In genomic region chr13:23583387-23584068, GRCm38 (mm10) we compare ENCODE assay signal across 9 mouse cellular contexts. TPM values are rescaled to one million over a fixed set of nuclear protein-coding genes. Genes with fewer than 3 reads are reported as not detected.
DNase-seq lines count a peak whose midpoint lies in the region; ATAC-seq and TF ChIP-seq lines count a peak whose summit lies in the region.
"Had no signal": no experiment of that assay in that cellular context is flagged by ENCODE, and none has a peak within 500 bp of the region (broad histone marks: within the 10 kb centered on the region; RNA-seq: fewer than 3 reads in every experiment).

No protein-coding gene starts in this region.

- DNase-seq in kidney, adult 2 months, result no peak
- peak; percentile 37 for DNase-seq in CH12.LX (ENCODE audit: extremely low read depth)
- no peak for DNase-seq in cerebellum, adult 8-10 months
- DNase-seq in retina, embryonic 14.5 days (ENCODE audit: low spot score), result no peak
- DNase-seq: kidney, adult 18-20 months had no signal

- H3K36me3 ChIP-seq in kidney, embryonic 14.5 days (ENCODE audit: control insufficient read depth, insufficient read depth, low read length), result no peaks in the 10 kb centered on the region
- no peaks in the 10 kb centered on the region for H3K36me3 ChIP-seq in kidney, adult 2 months (ENCODE audit: control insufficient read depth, insufficient read depth, low read length)
- no peaks in the 10 kb centered on the region for H3K36me3 ChIP-seq in CH12.LX (replicated peaks in 1 of 2; ENCODE audit: control insufficient read depth in 1 of 2, insufficient read depth in 1 of 2, low read length in 1 of 2)
- no peaks in the 10 kb centered on the region for H3K36me3 ChIP-seq in embryonic facial prominence, embryonic 13.5 days
- H3K36me3 ChIP-seq in liver, embryonic 12.5 days, result no peaks in the 10 kb centered on the region

- no peak overlapping the region for H3K4me2 ChIP-seq in kidney, embryonic 14.5 days (replicated peaks; ENCODE audit: low read depth, low read length)
- peak overlapping the region; percentile 78 for H3K4me2 ChIP-seq in CH12.LX (ENCODE audit: insufficient read depth, low read depth, poor library complexity, severe bottlenecking)
- peak overlapping the region; percentile 84 for H3K4me2 ChIP-seq in embryonic facial prominence, embryonic 13.5 days
- H3K4me2 ChIP-seq in liver, embryonic 12.5 days, result peak overlapping the region; percentile 78

- H3K9me3 ChIP-seq in kidney, embryonic 14.5 days (ENCODE audit: control insufficient read depth, low read length), result no peaks in the 10 kb centered on the region
- no peaks in the 10 kb centered on the region for H3K9me3 ChIP-seq in CH12.LX (replicated peaks; ENCODE audit: low read length)
- no peaks in the 10 kb centered on the region for H3K9me3 ChIP-seq in embryonic facial prominence, embryonic 13.5 days
- no peaks in the 10 kb centered on the region for H3K9me3 ChIP-seq in liver, embryonic 12.5 days (replicated peaks)

- dilution Hi-C loops in CH12.LX (cut with MboI; ENCODE audit: extremely low pct_ligation_motif_present, extremely low pct_unique_long_range_greater_than_20kb, low sequenced_read_pairs), result no loop called here

- H3K27ac ChIP-seq in kidney, embryonic 14.5 days (ENCODE audit: low read depth, low read length), result peak overlapping the region; percentile 97
- no peak overlapping the region for H3K27ac ChIP-seq in kidney, adult 2 months (ENCODE audit: insufficient read depth, low read depth, low read length)
- H3K27ac ChIP-seq in CH12.LX (ENCODE audit: insufficient read depth, low read depth), result peak overlapping the region; percentile 93
- H3K27ac ChIP-seq in embryonic facial prominence, embryonic 13.5 days, result peak overlapping the region; percentile 98
- H3K27ac ChIP-seq in liver, embryonic 12.5 days, result peak overlapping the region; percentile 100

- H3K4me3 ChIP-seq in kidney, embryonic 14.5 days (ENCODE audit: low read length), result no peak overlapping the region
- no peak overlapping the region for H3K4me3 ChIP-seq in kidney, adult 2 months (ENCODE audit: insufficient read depth, low read depth, low read length)
- peak overlapping the region in 1 of 3 experiments; percentile 9 for H3K4me3 ChIP-seq in CH12.LX (replicated peaks in 1 of 3; ENCODE audit: low read depth in 2 of 3, low read length in 2 of 3, poor library complexity in 1 of 3)
- no peak overlapping the region for H3K4me3 ChIP-seq in embryonic facial prominence, embryonic 13.5 days
- H3K4me3 ChIP-seq in liver, embryonic 12.5 days, result peak overlapping the region; percentile 58

- H3K9ac ChIP-seq in kidney, embryonic 14.5 days (ENCODE audit: low read depth, low read length), result no peak overlapping the region; the same call in 1 of the 2 replicates
- H3K9ac ChIP-seq in CH12.LX (ENCODE audit: insufficient read depth, low read depth), result peak overlapping the region; percentile 98
- peak overlapping the region; percentile 41; the same call in 1 of the 2 replicates for H3K9ac ChIP-seq in embryonic facial prominence, embryonic 13.5 days
- peak overlapping the region; percentile 86 for H3K9ac ChIP-seq in liver, embryonic 12.5 days

- in situ Hi-C loops in CH12.LX (cut with MboI; ENCODE audit: low pct_ligation_motif_present, low pct_unique_long_range_greater_than_20kb, low sequenced_read_pairs), result no loop called here

- H3K4me1 ChIP-seq in kidney, embryonic 14.5 days (ENCODE audit: control insufficient read depth, insufficient read depth, low read length), result peaks cover 17% of the 10 kb centered on the region
- peaks cover 13% of the 10 kb centered on the region; the same call in 1 of the 2 replicates for H3K4me1 ChIP-seq in kidney, adult 2 months (ENCODE audit: control insufficient read depth, insufficient read depth, low read length)
- peaks cover 3 to 39% of the 10 kb centered on the region in 2 experiments for H3K4me1 ChIP-seq in CH12.LX (ENCODE audit: control insufficient read depth in 1 of 2, insufficient read depth in 2 of 2)
- H3K4me1 ChIP-seq in embryonic facial prominence, embryonic 13.5 days, result peaks cover 34% of the 10 kb centered on the region
- peaks cover 58% of the 10 kb centered on the region for H3K4me1 ChIP-seq in liver, embryonic 12.5 days

- no peak for TF ChIP-seq CTCF in kidney, adult 2 months (conservative IDR thresholded peaks at IDR 0.05; ENCODE audit: insufficient read depth, insufficient read length, low read depth, low read length)
- TF ChIP-seq CTCF in CH12.LX (conservative IDR thresholded peaks at IDR 0.05 in 1 of 2, IDR thresholded peaks at IDR 0.05 in 1 of 2; ENCODE audit: low read depth in 2 of 2, low read length in 2 of 2), result no peak

- TF ChIP-seq RAD21 in CH12.LX (IDR thresholded peaks at IDR 0.05; ENCODE audit: low read depth, low read length), result no peak

- H3K79me2 ChIP-seq in CH12.LX (replicated peaks; ENCODE audit: control insufficient read depth, extremely low read depth, insufficient read depth, poor library complexity, severe bottlenecking), result no peaks in the 10 kb centered on the region

- H3K27me3 ChIP-seq in kidney, embryonic 14.5 days (ENCODE audit: control insufficient read depth, insufficient read depth, low read length), result no peaks in the 10 kb centered on the region
- no peaks in the 10 kb centered on the region for H3K27me3 ChIP-seq in kidney, adult 2 months (replicated peaks; ENCODE audit: control insufficient read depth, insufficient read depth, low read length)
- H3K27me3 ChIP-seq in CH12.LX (replicated peaks), result no peaks in the 10 kb centered on the region
- no peaks in the 10 kb centered on the region for H3K27me3 ChIP-seq in embryonic facial prominence, embryonic 13.5 days
- no peaks in the 10 kb centered on the region for H3K27me3 ChIP-seq in liver, embryonic 12.5 days (replicated peaks)

- TF ChIP-seq POLR2A in kidney, adult 2 months (IDR thresholded peaks at IDR 0.05; ENCODE audit: low read depth, low read length), result no peak
- TF ChIP-seq POLR2A in CH12.LX (IDR thresholded peaks at IDR 0.05; ENCODE audit: low read depth, low read length), result 0 out of 2 replicates have a peak, but pooled peaks have one; percentile 19

- no peak for TF ChIP-seq EP300 in CH12.LX (IDR thresholded peaks at IDR 0.05; ENCODE audit: low read length)

- no peak for ATAC-seq in kidney, embryonic 14.5 days (ENCODE audit: low FRiP score, low TSS enrichment)
- ATAC-seq in embryonic facial prominence, embryonic 13.5 days (ENCODE audit: insufficient number of reproducible peaks, insufficient read depth, low FRiP score, low TSS enrichment, low read depth), result no peak
- ATAC-seq in liver, embryonic 12.5 days, result no peak
- no peak for ATAC-seq in CD4-positive, CD25-positive, alpha-beta regulatory T cell, adult 4 months

RNA-seq across cellular contexts. Expression of gene Hist1h4d, which starts 2.1 kb away (rescaled TPM):
- polyA plus RNA-seq in kidney, embryonic 14.5 days (2014; fragmentation: Nextera tagmentation; extraction: Ambion mirVana), result 113 and 136 TPM in 2 replicates
- polyA plus RNA-seq in kidney, adult 2 months (2012; rRNA removed), result 3.7 and 5.4 TPM in 2 replicates
- total RNA-seq in CH12.LX (2012; rRNA removed), result 1,558 and 1,831 TPM in 2 replicates
- 13.8 and 27.7 TPM in 2 replicates for total RNA-seq in CH12.LX (2014; rRNA removed)
- 2.4 and 6.7 TPM in 2 replicates for polyA plus RNA-seq in CH12.LX (2012; ENCODE audit: insufficient read length, low read depth)
- polyA plus RNA-seq in embryonic facial prominence, embryonic 13.5 days (2015; fragmentation: Nextera tagmentation; extraction: Ambion mirVana), result 141 and 160 TPM in 2 replicates
- polyA plus RNA-seq in liver, embryonic 12.5 days (2016; fragmentation: Nextera tagmentation; extraction: Ambion mirVana), result 128 and 134 TPM in 2 replicates
- 10 to 100 TPM; 20.2 to 22.9 TPM for polyA plus RNA-seq in CD4-positive, CD25-positive, alpha-beta regulatory T cell, adult 4 months (2017; shearing (Covaris generic))

RNA-seq across cellular contexts. Expression of gene Hist1h3d, which starts 8.0 kb away (rescaled TPM):
- 12.0 and 14.7 TPM in 2 replicates for polyA plus RNA-seq in kidney, embryonic 14.5 days (2014; fragmentation: Nextera tagmentation; extraction: Ambion mirVana)
- polyA plus RNA-seq in kidney, adult 2 months (2012; rRNA removed), result 0.68 and 0.88 TPM in 2 replicates
- total RNA-seq in CH12.LX (2012; rRNA removed) (164 and 182 TPM in 2 replicates), CH12.LX (2014; rRNA removed) (10.3 and 13.5 TPM in 2 replicates)
- 0.65 and 0.94 TPM in 2 replicates for polyA plus RNA-seq in CH12.LX (2012; ENCODE audit: insufficient read length, low read depth)
- polyA plus RNA-seq in embryonic facial prominence, embryonic 13.5 days (2015; fragmentation: Nextera tagmentation; extraction: Ambion mirVana), result 7.6 and 8.4 TPM in 2 replicates
- 5.3 and 6.2 TPM in 2 replicates for polyA plus RNA-seq in liver, embryonic 12.5 days (2016; fragmentation: Nextera tagmentation; extraction: Ambion mirVana)
- not detected for polyA plus RNA-seq in CD4-positive, CD25-positive, alpha-beta regulatory T cell, adult 4 months (2017; shearing (Covaris generic))

RNA-seq across cellular contexts. Expression of gene Hist1h2ad, which starts 9.3 kb away (rescaled TPM):
- polyA plus RNA-seq in kidney, embryonic 14.5 days (2014; fragmentation: Nextera tagmentation; extraction: Ambion mirVana), result 2.9 and 5.3 TPM in 2 replicates
- not detected in 2 replicates for polyA plus RNA-seq in kidney, adult 2 months (2012; rRNA removed)
- total RNA-seq in CH12.LX (2012; rRNA removed) (744 and 796 TPM in 2 replicates), CH12.LX (2014; rRNA removed) (9.1 and 13.2 TPM in 2 replicates)
- 0.53 TPM in 1 of 2 replicates, not detected in the other for polyA plus RNA-seq in CH12.LX (2012; ENCODE audit: insufficient read length, low read depth)
- 1.7 and 3.1 TPM in 2 replicates for polyA plus RNA-seq in embryonic facial prominence, embryonic 13.5 days (2015; fragmentation: Nextera tagmentation; extraction: Ambion mirVana)
- 1.2 and 3.1 TPM in 2 replicates for polyA plus RNA-seq in liver, embryonic 12.5 days (2016; fragmentation: Nextera tagmentation; extraction: Ambion mirVana)
- polyA plus RNA-seq in CD4-positive, CD25-positive, alpha-beta regulatory T cell, adult 4 months (2017; shearing (Covaris generic)), result under 1 TPM in 1 of 2 experiments, not detected in 1; 0.96 TPM

RNA-seq across cellular contexts. Expression of gene Hist1h2bf, which starts 9.5 kb away (rescaled TPM):
- polyA plus RNA-seq in kidney, embryonic 14.5 days (2014; fragmentation: Nextera tagmentation; extraction: Ambion mirVana), result 6.7 and 10.8 TPM in 2 replicates
- polyA plus RNA-seq in kidney, adult 2 months (2012; rRNA removed), result 0.30 and 0.99 TPM in 2 replicates
- total RNA-seq in CH12.LX (2012; rRNA removed) (1,243 and 1,273 TPM in 2 replicates), CH12.LX (2014; rRNA removed) (28.3 and 50.8 TPM in 2 replicates)
- 1.7 TPM in 1 of 2 replicates, not detected in the other for polyA plus RNA-seq in CH12.LX (2012; ENCODE audit: insufficient read length, low read depth)
- polyA plus RNA-seq in embryonic facial prominence, embryonic 13.5 days (2015; fragmentation: Nextera tagmentation; extraction: Ambion mirVana), result 12.2 and 13.4 TPM in 2 replicates
- 7.1 and 9.9 TPM in 2 replicates for polyA plus RNA-seq in liver, embryonic 12.5 days (2016; fragmentation: Nextera tagmentation; extraction: Ambion mirVana)
- not detected for polyA plus RNA-seq in CD4-positive, CD25-positive, alpha-beta regulatory T cell, adult 4 months (2017; shearing (Covaris generic))

RNA-seq across cellular contexts. Expression of gene Hist1h2bg, which starts 12.3 kb away (rescaled TPM):
- 7.9 and 12.9 TPM in 2 replicates for polyA plus RNA-seq in kidney, embryonic 14.5 days (2014; fragmentation: Nextera tagmentation; extraction: Ambion mirVana)
- polyA plus RNA-seq in kidney, adult 2 months (2012; rRNA removed), result 3.1 and 4.6 TPM in 2 replicates
- 2,765 and 3,252 TPM in 2 replicates for total RNA-seq in CH12.LX (2012; rRNA removed)
- total RNA-seq in CH12.LX (2014; rRNA removed), result 118 and 136 TPM in 2 replicates
- 9.1 and 9.4 TPM in 2 replicates for polyA plus RNA-seq in CH12.LX (2012; ENCODE audit: insufficient read length, low read depth)
- 7.5 and 10.6 TPM in 2 replicates for polyA plus RNA-seq in embryonic facial prominence, embryonic 13.5 days (2015; fragmentation: Nextera tagmentation; extraction: Ambion mirVana)
- polyA plus RNA-seq in liver, embryonic 12.5 days (2016; fragmentation: Nextera tagmentation; extraction: Ambion mirVana), result 10.7 and 14.4 TPM in 2 replicates
- polyA plus RNA-seq in CD4-positive, CD25-positive, alpha-beta regulatory T cell, adult 4 months (2017; shearing (Covaris generic)), result 1 to 10 TPM; 8.0 to 8.6 TPM
